Mouse (Mus musculus) kidney, postnatal 0 days (tissue): ENCODE data around the gene Kcnk3. TPM values are rescaled to one million over a fixed set of nuclear protein-coding genes. Genes with fewer than 3 reads are reported as not detected.

Experiments used
- ATAC-seq: fragments of 200-750 bp; cut with Nextera tagmentation; replicated peaks from 2 replicates; pipeline ENCODE4 v1.8.0; 2017; ENCODE audit warnings: low read depth, moderate number of reproducible peaks, moderate TSS enrichment, moderate library complexity; ENCODE audit not compliant: low FRiP score
- DNase-seq: peaks from one replicate; pipeline ENCODE4 v3.0.0-alpha.2; 2016; ENCODE audit warnings: low spot score
- H3K27ac ChIP-seq: fragments of 300-500 bp; sonication (generic); 2 replicates; pipeline ENCODE4 v1.5.1; 2014; ENCODE audit warnings: mild to moderate bottlenecking
- H3K27me3 ChIP-seq: fragments of 300-500 bp; sonication (generic); 2 replicates; pipeline ENCODE4 v1.6.1; 2014; ENCODE audit warnings: low read length, mixed read lengths; ENCODE audit not compliant: insufficient read depth
- H3K36me3 ChIP-seq: fragments of 300-500 bp; sonication (generic); 2 replicates; pipeline ENCODE4 v1.6.1; 2014; ENCODE audit warnings: low read length, mixed read lengths; ENCODE audit not compliant: insufficient read depth
- H3K4me1 ChIP-seq: fragments of 300-500 bp; sonication (generic); replicated peaks from 2 replicates; pipeline ENCODE4 v1.6.1; 2014; ENCODE audit warnings: antibody characterized with exemption, low read length, mixed read lengths; ENCODE audit not compliant: insufficient read depth
- H3K4me2 ChIP-seq: fragments of 300-500 bp; sonication (generic); 2 replicates; pipeline ENCODE4 v1.6.1; 2014; ENCODE audit warnings: mild to moderate bottlenecking, low read length, moderate library complexity, mixed read lengths
- H3K4me3 ChIP-seq: fragments of 300-500 bp; sonication (generic); replicated peaks from 2 replicates; pipeline ENCODE4 v1.5.1; 2014; ENCODE audit warnings: low read depth, low read length
- H3K9ac ChIP-seq: fragments of 300-500 bp; sonication (generic); 2 replicates; pipeline ENCODE4 v1.6.1; 2014; ENCODE audit warnings: low read depth, low read length
- H3K9me3 ChIP-seq: fragments of 300-500 bp; sonication (generic); replicated peaks from 2 replicates; pipeline ENCODE4 v1.6.1; 2016; ENCODE audit warnings: low read length, inconsistent platforms, mixed read lengths
- CTCF ChIP-seq: IDR thresholded peaks from 2 replicates; pipeline ENCODE4 v1.5.1; 2016; ENCODE audit warnings: antibody characterized with exemption, low read depth, mild to moderate bottlenecking, moderate library complexity
- WGBS: fragments of 180-500 bp; shearing (Covaris S2); extraction: QIAGEN DNeasy Blood & Tissue Kit; methylation state at CpG from one replicate; pipeline ENCODE4 v1.1.7; 2014; 5-methylcytosine and 5-hydroxymethylcytosine counted together
- polyA plus RNA-seq: library from polyadenylated mRNA; unstranded; fragments of >200 nt; fragmentation: Nextera tagmentation; extraction: Ambion mirVana; gene quantifications from 2 replicates; pipeline ENCODE4 v1.2.1, GENCODE M21; 2015

Gene Kcnk3
- polyA plus RNA-seq, 1 experiment from 2014 or later = 2.0 TPM

DNA sequence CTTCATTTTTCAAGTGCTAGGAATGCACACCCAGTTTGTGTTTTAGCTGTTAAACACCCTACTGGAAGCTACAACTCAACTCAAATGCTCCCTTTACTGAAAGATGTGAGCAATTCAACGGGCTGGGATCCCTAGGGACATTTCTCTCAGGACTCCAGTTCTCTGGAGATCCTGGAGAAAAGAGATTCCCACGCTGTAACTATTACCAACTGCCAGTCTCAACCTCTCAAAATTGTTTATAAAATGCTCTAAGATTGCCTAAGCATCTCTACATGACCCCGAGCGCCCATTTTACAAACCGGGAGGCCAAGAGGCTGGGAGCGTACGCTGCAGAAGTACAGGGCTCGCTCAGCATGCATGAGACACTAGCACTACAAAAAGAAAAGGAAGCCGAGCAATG, 59.4 kb downstream of the Kcnk3 start:
- TF ChIP-seq CTCF = no peak
- peaks cover 15% of the 10 kb centered on the region; the same call in 1 of the 2 replicates for H3K4me1 ChIP-seq
- ATAC-seq (no peak), DNase-seq (no peak)
- H3K36me3 ChIP-seq = no peaks in the 10 kb centered on the region
- H3K9me3 ChIP-seq = no peaks in the 10 kb centered on the region
- H3K27me3 ChIP-seq = no peaks in the 10 kb centered on the region
- peak overlapping the region; percentile 78; the same call in 1 of the 2 replicates for H3K27ac ChIP-seq
- H3K4me2 ChIP-seq = peak overlapping the region; percentile 94
- peak overlapping the region; percentile 86 for H3K4me3 ChIP-seq
- 11% methylated on average over 9 of the region's 9 CpGs for WGBS
- peak overlapping the region; percentile 78 for H3K9ac ChIP-seq

DNA sequence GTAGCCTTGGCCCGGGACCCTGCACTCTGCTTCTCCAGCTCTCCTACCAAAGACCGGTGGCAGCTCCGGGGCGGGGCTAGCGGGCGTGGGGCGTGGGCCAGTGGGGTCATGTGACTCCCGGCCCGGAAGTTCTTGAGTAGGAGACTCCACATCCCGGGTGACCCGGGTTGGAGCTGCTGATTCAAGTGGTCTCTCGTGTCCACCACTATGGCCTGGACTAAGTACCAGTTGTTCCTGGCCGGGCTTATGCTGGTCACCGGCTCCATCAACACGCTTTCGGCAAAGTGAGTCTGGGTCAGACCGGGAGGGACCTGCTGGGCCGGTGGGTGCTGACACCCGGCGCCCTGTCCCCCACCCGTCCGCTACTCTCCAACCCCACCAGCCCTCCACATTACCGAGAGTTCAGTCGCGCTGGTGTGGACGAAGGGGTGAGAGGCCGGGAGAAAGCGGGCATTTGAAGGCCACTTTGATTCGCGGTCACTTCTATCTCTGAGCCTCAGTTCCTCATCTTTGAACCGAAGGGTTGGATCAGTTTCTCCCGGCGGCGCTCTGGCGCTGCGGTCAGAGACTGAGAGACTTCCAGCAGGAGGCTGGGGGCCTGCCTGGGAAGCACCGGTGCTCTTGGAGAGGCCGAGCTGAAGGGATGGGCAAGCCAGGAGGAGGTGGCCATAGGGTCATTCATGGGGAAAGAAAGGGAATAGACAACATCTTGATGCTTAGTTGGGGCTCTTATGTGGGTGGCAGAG, 60.0 kb downstream of the Kcnk3 start, which contains the start of gene Slc35f6:
Gene Slc35f6, plus strand, starts transcription at position 119 of the 746 bp plus-strand sequence.
- Histone ChIP-seq H3K27ac (peak within 1 kb of the TSS; percentile 78; the same call in 1 of the 2 replicates), H3K9me3 (no peaks in the 10 kb centered on the region), H3K4me3 (peak within 1 kb of the TSS; percentile 86), H3K36me3 (0 out of 2 replicates have a peak, but pooled peaks cover 5% of the 10 kb centered on the region), H3K4me1 (peaks cover 15% of the 10 kb centered on the region; the same call in 1 of the 2 replicates), H3K4me2 (peak within 1 kb of the TSS; percentile 94), H3K9ac (peak within 1 kb of the TSS; percentile 78), H3K27me3 (no peaks in the 10 kb centered on the region)
- DNase-seq = peak; percentile 91
- TF ChIP-seq CTCF = no peak
- under 1% methylated on average over 38 of the region's 38 CpGs for WGBS
- ATAC-seq = peak; percentile 88

DNA sequence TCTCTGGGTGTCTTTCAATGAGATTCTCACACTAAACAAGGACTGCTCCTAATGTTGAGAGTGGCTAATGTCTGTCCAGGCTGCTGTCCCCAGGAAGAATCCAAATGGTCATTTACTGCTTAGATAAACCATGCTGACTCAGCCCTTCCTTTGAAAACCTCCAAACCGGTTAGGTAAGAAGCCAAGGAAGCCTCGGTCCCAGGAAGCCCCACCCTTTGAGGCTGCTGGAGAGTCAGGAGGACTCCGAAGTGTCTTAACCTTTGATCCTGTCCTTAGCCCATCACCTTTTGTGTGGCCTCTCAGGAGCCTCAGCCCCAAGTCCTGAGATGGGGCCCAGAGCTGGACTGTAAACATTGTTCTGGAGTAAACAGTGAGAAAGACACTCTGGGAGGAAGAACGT, 61.6 kb downstream of the Kcnk3 start:
- 53% methylated on average over 4 of the region's 4 CpGs for WGBS
- no peaks in the 10 kb centered on the region for H3K9me3 ChIP-seq
- H3K36me3 ChIP-seq = 0 out of 2 replicates have a peak, but pooled peaks cover 6% of the 10 kb centered on the region
- no peak for DNase-seq
- H3K4me1 ChIP-seq = peaks cover 15% of the 10 kb centered on the region; the same call in 1 of the 2 replicates
- H3K4me2 ChIP-seq = no peak overlapping the region
- no peaks in the 10 kb centered on the region for H3K27me3 ChIP-seq
- no peak overlapping the region for H3K4me3 ChIP-seq
- H3K27ac ChIP-seq = no peak overlapping the region
- no peak for ATAC-seq
- no peak for TF ChIP-seq CTCF
- no peak overlapping the region for H3K9ac ChIP-seq

DNA sequence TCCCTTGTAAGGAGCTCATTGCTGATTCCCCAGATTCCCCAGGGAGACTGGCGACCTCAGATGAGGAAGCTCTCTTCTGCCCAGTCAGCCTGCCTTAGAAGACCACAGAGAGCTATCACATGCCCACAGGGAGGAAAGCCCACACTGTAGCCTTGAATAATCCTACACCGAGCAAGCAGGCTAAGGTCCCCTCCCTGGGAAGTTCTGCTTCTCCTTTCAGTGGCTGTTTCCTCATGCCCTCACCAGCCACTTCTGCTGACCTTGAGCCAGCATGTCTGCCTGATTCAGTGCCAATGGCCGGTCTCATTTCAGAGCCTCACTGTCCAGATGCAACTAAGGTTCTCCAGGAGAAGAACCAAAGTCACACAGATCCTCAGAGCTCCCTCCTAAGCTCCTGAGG, 62.8 kb downstream of the Kcnk3 start:
- H3K4me3 ChIP-seq = no peak overlapping the region
- 0 out of 2 replicates have a peak, but pooled peaks cover 14% of the 10 kb centered on the region for H3K36me3 ChIP-seq
- H3K9ac ChIP-seq = no peak overlapping the region
- peaks cover 15% of the 10 kb centered on the region; the same call in 1 of the 2 replicates for H3K4me1 ChIP-seq
- no peaks in the 10 kb centered on the region for H3K9me3 ChIP-seq
- no peak for TF ChIP-seq CTCF
- no peaks in the 10 kb centered on the region for H3K27me3 ChIP-seq
- DNase-seq (no peak), ATAC-seq (no peak)
- H3K4me2 ChIP-seq = no peak overlapping the region
- no peak overlapping the region for H3K27ac ChIP-seq
- WGBS = 89% methylated on average over 3 of the region's 3 CpGs

DNA sequence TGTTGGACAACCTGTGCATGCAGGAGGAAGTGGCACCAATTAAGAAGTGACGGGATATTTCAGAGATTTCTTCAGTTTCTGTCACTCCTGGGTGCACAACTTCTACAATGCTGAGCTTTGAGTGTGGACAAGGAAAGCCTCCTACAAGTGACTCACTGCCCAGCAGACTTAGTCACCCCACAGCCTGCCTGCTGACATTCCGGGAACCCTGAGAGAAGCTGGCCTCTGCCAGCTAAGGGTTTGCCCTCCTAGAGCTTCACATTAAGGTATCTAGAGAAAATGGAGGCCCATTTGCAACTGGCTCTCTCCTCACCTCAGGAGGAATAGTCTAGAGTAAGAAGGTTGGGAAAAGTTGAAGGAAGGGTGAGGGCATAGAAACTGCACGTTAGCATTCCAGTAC, 63.6 kb downstream of the Kcnk3 start:
- 0 out of 2 replicates have a peak, but pooled peaks cover 17% of the 10 kb centered on the region for H3K36me3 ChIP-seq
- H3K4me3 ChIP-seq = no peak overlapping the region
- H3K9ac ChIP-seq = no peak overlapping the region
- WGBS = 93% methylated on average over 3 of the region's 3 CpGs
- DNase-seq (no peak), ATAC-seq (no peak)
- TF ChIP-seq CTCF = no peak
- H3K4me2 ChIP-seq = no peak overlapping the region
- H3K4me1 ChIP-seq = peaks cover 15% of the 10 kb centered on the region; the same call in 1 of the 2 replicates
- no peak overlapping the region for H3K27ac ChIP-seq
- no peaks in the 10 kb centered on the region for H3K27me3 ChIP-seq
- no peaks in the 10 kb centered on the region for H3K9me3 ChIP-seq

DNA sequence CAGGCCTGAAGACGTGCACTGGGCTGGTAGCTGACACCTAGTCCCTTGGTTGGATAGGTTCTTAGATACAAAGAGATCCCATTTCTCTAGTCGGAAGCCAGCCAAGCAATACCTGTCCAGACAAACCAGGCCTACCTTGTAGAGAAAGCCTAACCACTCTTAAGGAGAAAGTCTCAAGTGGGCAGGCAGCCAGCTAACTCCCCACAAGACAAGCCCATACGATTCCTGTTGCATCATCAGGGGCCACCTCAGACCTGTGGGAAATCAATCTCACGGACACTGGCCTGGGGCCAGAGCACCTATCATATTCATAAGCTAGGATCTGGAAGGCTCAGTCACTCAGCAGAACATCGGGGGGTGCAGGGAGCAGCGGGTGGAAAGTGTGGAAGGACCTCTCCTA, 65.3 kb downstream of the Kcnk3 start:
- WGBS = 80% methylated on average over 6 of the region's 6 CpGs
- H3K27ac ChIP-seq = no peak overlapping the region

More for the DNA sequence above, 65.3 kb downstream of the Kcnk3 start:
- Histone ChIP-seq H3K9ac (no peak overlapping the region), H3K9me3 (no peaks in the 10 kb centered on the region), H3K4me1 (peaks cover 9% of the 10 kb centered on the region; the same call in 1 of the 2 replicates), H3K4me2 (no peak overlapping the region), H3K36me3 (0 out of 2 replicates have a peak, but pooled peaks cover 28% of the 10 kb centered on the region), H3K4me3 (no peak overlapping the region), H3K27me3 (no peaks in the 10 kb centered on the region)
- no peak for DNase-seq
- no peak for TF ChIP-seq CTCF
- ATAC-seq = no peak
